Mouse (Mus musculus): ENCODE data around the gene Ccdc146. TPM values are rescaled to one million over a fixed set of nuclear protein-coding genes. Genes with fewer than 3 reads are reported as not detected.

Gene Ccdc146
- polyA plus RNA-seq, 1 experiment from 2014 or later = 0.45 TPM

- DNase-seq (ENCODE audit: low spot score) (no peak), ATAC-seq (replicated peaks; ENCODE audit: insufficient number of reproducible peaks, low FRiP score, low TSS enrichment, low read depth) (no peak)
- H3K4me2 ChIP-seq (ENCODE audit: low read depth, low read length) = no peak overlapping the region
- no peaks in the 10 kb centered on the region for H3K4me1 ChIP-seq (ENCODE audit: control insufficient read depth, insufficient read depth, low read length)
- 93% methylated on average over 1 of the region's 1 CpGs for WGBS
- no peak overlapping the region for H3K27ac ChIP-seq (replicated peaks; ENCODE audit: low read depth, low read length)
- H3K27me3 ChIP-seq (ENCODE audit: control insufficient read depth, insufficient read depth, low read length) = no peaks in the 10 kb centered on the region
- no peaks in the 10 kb centered on the region for H3K9me3 ChIP-seq (replicated peaks; ENCODE audit: control insufficient read depth, low read length)
- H3K9ac ChIP-seq (replicated peaks; ENCODE audit: low read length) = no peak overlapping the region
- H3K36me3 ChIP-seq (replicated peaks; ENCODE audit: control insufficient read depth, insufficient read depth, low read depth, low read length) = no peaks in the 10 kb centered on the region
- H3K4me3 ChIP-seq (ENCODE audit: low read depth, low read length) = no peak overlapping the region
Observed at GRCm38 (mm10) chr5:21332119-21332518, 92.4 kb downstream of the Ccdc146 start.

GRCm38 (mm10) chr5:21331656-21332055 lies 92.8 kb downstream of the Ccdc146 start:
- no peak overlapping the region for H3K27ac ChIP-seq (replicated peaks; ENCODE audit: low read depth, low read length)
- ATAC-seq (replicated peaks; ENCODE audit: insufficient number of reproducible peaks, low FRiP score, low TSS enrichment, low read depth) (no peak), DNase-seq (ENCODE audit: low spot score) (no peak)
- no peak overlapping the region for H3K9ac ChIP-seq (replicated peaks; ENCODE audit: low read length)
- WGBS = 87% methylated on average over 5 of the region's 5 CpGs
- no peaks in the 10 kb centered on the region for H3K9me3 ChIP-seq (replicated peaks; ENCODE audit: control insufficient read depth, low read length)
- H3K36me3 ChIP-seq (replicated peaks; ENCODE audit: control insufficient read depth, insufficient read depth, low read depth, low read length) = no peaks in the 10 kb centered on the region
- H3K27me3 ChIP-seq (ENCODE audit: control insufficient read depth, insufficient read depth, low read length) = no peaks in the 10 kb centered on the region
- no peak overlapping the region for H3K4me2 ChIP-seq (ENCODE audit: low read depth, low read length)
- no peaks in the 10 kb centered on the region for H3K4me1 ChIP-seq (ENCODE audit: control insufficient read depth, insufficient read depth, low read length)
- H3K4me3 ChIP-seq (ENCODE audit: low read depth, low read length) = no peak overlapping the region

- no peak overlapping the region for H3K4me2 ChIP-seq (ENCODE audit: low read depth, low read length)
- ATAC-seq (replicated peaks; ENCODE audit: insufficient number of reproducible peaks, low FRiP score, low TSS enrichment, low read depth) = no peak
- H3K9me3 ChIP-seq (replicated peaks; ENCODE audit: control insufficient read depth, low read length) = no peaks in the 10 kb centered on the region
- no peaks in the 10 kb centered on the region for H3K27me3 ChIP-seq (ENCODE audit: control insufficient read depth, insufficient read depth, low read length)
- no peak overlapping the region for H3K27ac ChIP-seq (replicated peaks; ENCODE audit: low read depth, low read length)
- no peak overlapping the region for H3K4me3 ChIP-seq (ENCODE audit: low read depth, low read length)
- no peak for DNase-seq (ENCODE audit: low spot score)
- no peak overlapping the region for H3K9ac ChIP-seq (replicated peaks; ENCODE audit: low read length)
- no peaks in the 10 kb centered on the region for H3K36me3 ChIP-seq (replicated peaks; ENCODE audit: control insufficient read depth, insufficient read depth, low read depth, low read length)
- no peaks in the 10 kb centered on the region for H3K4me1 ChIP-seq (ENCODE audit: control insufficient read depth, insufficient read depth, low read length)
- 46% methylated on average over 11 of the region's 11 CpGs for WGBS
Observed at GRCm38 (mm10) chr5:21329672-21330665, 94.5 kb downstream of the Ccdc146 start.

GRCm38 (mm10) chr5:21328560-21328959 lies 95.9 kb downstream of the Ccdc146 start:
- Histone ChIP-seq H3K27me3 (ENCODE audit: control insufficient read depth, insufficient read depth, low read length) (no peaks in the 10 kb centered on the region), H3K4me1 (ENCODE audit: control insufficient read depth, insufficient read depth, low read length) (no peaks in the 10 kb centered on the region), H3K4me2 (ENCODE audit: low read depth, low read length) (no peak overlapping the region), H3K9ac (replicated peaks; ENCODE audit: low read length) (no peak overlapping the region), H3K9me3 (replicated peaks; ENCODE audit: control insufficient read depth, low read length) (no peaks in the 10 kb centered on the region), H3K36me3 (replicated peaks; ENCODE audit: control insufficient read depth, insufficient read depth, low read depth, low read length) (no peaks in the 10 kb centered on the region), H3K27ac (replicated peaks; ENCODE audit: low read depth, low read length) (no peak overlapping the region), H3K4me3 (ENCODE audit: low read depth, low read length) (no peak overlapping the region)
- WGBS = 67% methylated on average over 1 of the region's 1 CpGs
- DNase-seq (ENCODE audit: low spot score) (no peak), ATAC-seq (replicated peaks; ENCODE audit: insufficient number of reproducible peaks, low FRiP score, low TSS enrichment, low read depth) (no peak)

GRCm38 (mm10) chr5:21326494-21326893 lies 98.0 kb downstream of the Ccdc146 start:
- DNase-seq (ENCODE audit: low spot score) (peak; percentile 68), ATAC-seq (replicated peaks; ENCODE audit: insufficient number of reproducible peaks, low FRiP score, low TSS enrichment, low read depth) (no peak)
- Histone ChIP-seq H3K27me3 (ENCODE audit: control insufficient read depth, insufficient read depth, low read length) (no peaks in the 10 kb centered on the region), H3K9ac (replicated peaks; ENCODE audit: low read length) (no peak overlapping the region), H3K4me2 (ENCODE audit: low read depth, low read length) (no peak overlapping the region), H3K9me3 (replicated peaks; ENCODE audit: control insufficient read depth, low read length) (no peaks in the 10 kb centered on the region), H3K27ac (replicated peaks; ENCODE audit: low read depth, low read length) (no peak overlapping the region), H3K4me3 (ENCODE audit: low read depth, low read length) (no peak overlapping the region), H3K36me3 (replicated peaks; ENCODE audit: control insufficient read depth, insufficient read depth, low read depth, low read length) (no peaks in the 10 kb centered on the region), H3K4me1 (ENCODE audit: control insufficient read depth, insufficient read depth, low read length) (no peaks in the 10 kb centered on the region)
- WGBS = 38% methylated on average over 1 of the region's 1 CpGs

GRCm38 (mm10) chr5:21320138-21320537 lies 104.3 kb downstream of the Ccdc146 start:
- DNase-seq (ENCODE audit: low spot score) (no peak), ATAC-seq (replicated peaks; ENCODE audit: insufficient number of reproducible peaks, low FRiP score, low TSS enrichment, low read depth) (no peak)
- no peaks in the 10 kb centered on the region for H3K27me3 ChIP-seq (ENCODE audit: control insufficient read depth, insufficient read depth, low read length)
- no peaks in the 10 kb centered on the region for H3K4me1 ChIP-seq (ENCODE audit: control insufficient read depth, insufficient read depth, low read length)
- H3K9me3 ChIP-seq (replicated peaks; ENCODE audit: control insufficient read depth, low read length) = no peaks in the 10 kb centered on the region
- H3K27ac ChIP-seq (replicated peaks; ENCODE audit: low read depth, low read length) = no peak overlapping the region
- H3K4me2 ChIP-seq (ENCODE audit: low read depth, low read length) = no peak overlapping the region
- no peak overlapping the region for H3K4me3 ChIP-seq (ENCODE audit: low read depth, low read length)
- no peak overlapping the region for H3K9ac ChIP-seq (replicated peaks; ENCODE audit: low read length)
- 79% methylated on average over 2 of the region's 2 CpGs for WGBS
- H3K36me3 ChIP-seq (replicated peaks; ENCODE audit: control insufficient read depth, insufficient read depth, low read depth, low read length) = no peaks in the 10 kb centered on the region

- no peak overlapping the region for H3K9ac ChIP-seq (replicated peaks; ENCODE audit: low read length)
- DNase-seq (ENCODE audit: low spot score) = no peak
- no peak overlapping the region for H3K4me2 ChIP-seq (ENCODE audit: low read depth, low read length)
Observed at GRCm38 (mm10) chr5:21314696-21315095, 109.8 kb downstream of the Ccdc146 start.

GRCm38 (mm10) chr5:21307165-21307564 lies 117.3 kb downstream of the Ccdc146 start:
- no peak overlapping the region for H3K9ac ChIP-seq (replicated peaks; ENCODE audit: low read length)
- H3K4me1 ChIP-seq (ENCODE audit: control insufficient read depth, insufficient read depth, low read length) = no peaks in the 10 kb centered on the region
- H3K4me2 ChIP-seq (ENCODE audit: low read depth, low read length) = no peak overlapping the region
- no peak for DNase-seq (ENCODE audit: low spot score)
- H3K4me3 ChIP-seq (ENCODE audit: low read depth, low read length) = no peak overlapping the region
- H3K27me3 ChIP-seq (ENCODE audit: control insufficient read depth, insufficient read depth, low read length) = no peaks in the 10 kb centered on the region
- H3K36me3 ChIP-seq (replicated peaks; ENCODE audit: control insufficient read depth, insufficient read depth, low read depth, low read length) = no peaks in the 10 kb centered on the region
- no peaks in the 10 kb centered on the region for H3K9me3 ChIP-seq (replicated peaks; ENCODE audit: control insufficient read depth, low read length)
- no peak for ATAC-seq (replicated peaks; ENCODE audit: insufficient number of reproducible peaks, low FRiP score, low TSS enrichment, low read depth)
- 69% methylated on average over 5 of the region's 5 CpGs for WGBS
- H3K27ac ChIP-seq (replicated peaks; ENCODE audit: low read depth, low read length) = no peak overlapping the region

More at GRCm38 (mm10) chr5:21314696-21315095, 109.8 kb downstream of the Ccdc146 start:
- Histone ChIP-seq H3K4me3 (ENCODE audit: low read depth, low read length) (no peak overlapping the region), H3K9me3 (replicated peaks; ENCODE audit: control insufficient read depth, low read length) (no peaks in the 10 kb centered on the region), H3K27ac (replicated peaks; ENCODE audit: low read depth, low read length) (no peak overlapping the region), H3K36me3 (replicated peaks; ENCODE audit: control insufficient read depth, insufficient read depth, low read depth, low read length) (no peaks in the 10 kb centered on the region), H3K4me1 (ENCODE audit: control insufficient read depth, insufficient read depth, low read length) (no peaks in the 10 kb centered on the region), H3K27me3 (ENCODE audit: control insufficient read depth, insufficient read depth, low read length) (no peaks in the 10 kb centered on the region)
- WGBS = 89% methylated on average over 3 of the region's 3 CpGs
- ATAC-seq (replicated peaks; ENCODE audit: insufficient number of reproducible peaks, low FRiP score, low TSS enrichment, low read depth) = no peak
